Mouse (Mus musculus): Measurements from ENCODE around the gene Trim30c. TPM values are rescaled to one million over a fixed set of nuclear protein-coding genes. Genes with fewer than 3 reads are reported as not detected.
"Not testable (repeated sequence)": the region's sequence is repeated elsewhere in the genome, so short reads cannot be mapped to it uniquely, and the experiment has no call there.

The Trim30c gene
- total and polyA plus RNA-seq, 3 experiments: 0.12 TPM; not detected in 2

- TF ChIP-seq RAD21 (IDR thresholded peaks at IDR 0.05; ENCODE audit: low read depth, low read length): no peak
- no peak for TF ChIP-seq ZC3H11A (IDR thresholded peaks at IDR 0.05; ENCODE audit: low read depth, low read length)
- peak; percentile 34; the same call in 1 of the 2 replicates for TF ChIP-seq CHD2 (IDR thresholded peaks at IDR 0.05; ENCODE audit: low read length)
- TF ChIP-seq BHLHE40 (IDR thresholded peaks at IDR 0.05; ENCODE audit: borderline replicate concordance, low read depth, low read length): peak; percentile 93
- TF ChIP-seq ELF1 (IDR thresholded peaks at IDR 0.05; ENCODE audit: low read depth, low read length): peak; percentile 43; the same call in 1 of the 2 replicates
- no peak for TF ChIP-seq SMC3 (IDR thresholded peaks at IDR 0.05; ENCODE audit: low read depth, low read length)
Measured at GRCm38 (mm10) chr7:104352717-104353599, 47.7 kb downstream of the Trim30c start, which contains the start of gene Trim12c (continued).

- not testable (repeated sequence) for H3K9me3 ChIP-seq (replicated peaks; ENCODE audit: insufficient read depth, low read length); H3K27me3 ChIP-seq (ENCODE audit: control insufficient read depth in 1 of 2, insufficient read depth in 2 of 2, low read length in 2 of 2); H3K9ac ChIP-seq (ENCODE audit: control insufficient read depth, low read depth, low read length, poor library complexity, severe bottlenecking); H3K4me3 ChIP-seq (ENCODE audit: control insufficient read depth in 1 of 2, insufficient read depth in 1 of 2, low read depth in 2 of 2, low read length in 2 of 2); H3K36me3 ChIP-seq (ENCODE audit: control insufficient read depth in 1 of 2, insufficient read depth in 2 of 2, low read length in 2 of 2); H3K79me2 ChIP-seq (ENCODE audit: control insufficient read depth, insufficient read depth, low read length, poor library complexity); H3K4me1 ChIP-seq (ENCODE audit: control insufficient read depth in 1 of 2, insufficient read depth in 2 of 2, low read length in 2 of 2); H3K27ac ChIP-seq (ENCODE audit: control insufficient read depth, low read depth, low read length)
- peak; percentile 54 for DNase-seq (ENCODE audit: low read depth, low spot score)
- TF ChIP-seq EP300 (IDR thresholded peaks at IDR 0.05; ENCODE audit: low read depth in 1 of 2, low read length in 2 of 2) (peak; percentile 17 to 55; a peak in 1 of 4 replicates), GATA1 (IDR thresholded peaks at IDR 0.05; ENCODE audit: low read depth, low read length) (0 out of 2 replicates have a peak, but pooled peaks have one; percentile 21), TCF12 (IDR thresholded peaks at IDR 0.05; ENCODE audit: low read depth, low read length) (peak; percentile 37; the same call in 1 of the 2 replicates), RCOR1 (IDR thresholded peaks at IDR 0.05; ENCODE audit: low read depth, low read length) (0 out of 2 replicates have a peak, but pooled peaks have one; percentile 25), ETS1 (IDR thresholded peaks at IDR 0.05; ENCODE audit: low read depth, low read length) (0 out of 2 replicates have a peak, but pooled peaks have one; percentile 9)
Measured at GRCm38 (mm10) chr7:104348043-104348442, 52.6 kb downstream of the Trim30c start.

GRCm38 (mm10) chr7:104340744-104341143 is 59.9 kb downstream of the Trim30c start:
- not testable (repeated sequence) for H3K27ac ChIP-seq (ENCODE audit: control insufficient read depth, low read depth, low read length); H3K4me3 ChIP-seq (ENCODE audit: control insufficient read depth in 1 of 2, insufficient read depth in 1 of 2, low read depth in 2 of 2, low read length in 2 of 2); H3K9ac ChIP-seq (ENCODE audit: control insufficient read depth, low read depth, low read length, poor library complexity, severe bottlenecking); DNase-seq (ENCODE audit: low read depth, low spot score); H3K79me2 ChIP-seq (ENCODE audit: control insufficient read depth, insufficient read depth, low read length, poor library complexity); H3K36me3 ChIP-seq (ENCODE audit: control insufficient read depth in 1 of 2, insufficient read depth in 2 of 2, low read length in 2 of 2); H3K27me3 ChIP-seq (ENCODE audit: control insufficient read depth in 1 of 2, insufficient read depth in 2 of 2, low read length in 2 of 2); H3K9me3 ChIP-seq (replicated peaks; ENCODE audit: insufficient read depth, low read length); H3K4me1 ChIP-seq (ENCODE audit: control insufficient read depth in 1 of 2, insufficient read depth in 2 of 2, low read length in 2 of 2)

GRCm38 (mm10) chr7:104335547-104335946 is 65.1 kb downstream of the Trim30c start:
- not testable (repeated sequence) for DNase-seq (ENCODE audit: low read depth, low spot score); H3K27me3 ChIP-seq (ENCODE audit: control insufficient read depth in 1 of 2, insufficient read depth in 2 of 2, low read length in 2 of 2); H3K4me3 ChIP-seq (ENCODE audit: control insufficient read depth in 1 of 2, insufficient read depth in 1 of 2, low read depth in 2 of 2, low read length in 2 of 2); H3K36me3 ChIP-seq (ENCODE audit: control insufficient read depth in 1 of 2, insufficient read depth in 2 of 2, low read length in 2 of 2); H3K4me1 ChIP-seq (ENCODE audit: control insufficient read depth in 1 of 2, insufficient read depth in 2 of 2, low read length in 2 of 2); H3K27ac ChIP-seq (ENCODE audit: control insufficient read depth, low read depth, low read length); H3K9ac ChIP-seq (ENCODE audit: control insufficient read depth, low read depth, low read length, poor library complexity, severe bottlenecking); H3K79me2 ChIP-seq (ENCODE audit: control insufficient read depth, insufficient read depth, low read length, poor library complexity); H3K9me3 ChIP-seq (replicated peaks; ENCODE audit: insufficient read depth, low read length)

Other genes with a start within 250 kb of the Trim30c start
- gene Olfm5, start 236.0 kb downstream of the Trim30c start, total RNA-seq (2012; rRNA removed): not detected in 2 replicates
- gene Olfm5, start 236.0 kb downstream of the Trim30c start, polyA plus RNA-seq (2012; ENCODE audit: insufficient read depth in 1 of 2, insufficient read length in 2 of 2, low read depth in 1 of 2, low replicate concordance in 2 of 2, missing spikeins in 1 of 2): not detected
- not detected in 2 replicates for gene Olfr648, start 217.4 kb downstream of the Trim30c start, total RNA-seq (2012; rRNA removed)
- not detected for gene Olfr648, start 217.4 kb downstream of the Trim30c start, polyA plus RNA-seq (2012; ENCODE audit: insufficient read depth in 1 of 2, insufficient read length in 2 of 2, low read depth in 1 of 2, low replicate concordance in 2 of 2, missing spikeins in 1 of 2)
- not detected in 2 replicates for gene Olfr649, start 204.9 kb downstream of the Trim30c start, total RNA-seq (2012; rRNA removed)
- gene Olfr649, start 204.9 kb downstream of the Trim30c start, polyA plus RNA-seq (2012; ENCODE audit: insufficient read depth in 1 of 2, insufficient read length in 2 of 2, low read depth in 1 of 2, low replicate concordance in 2 of 2, missing spikeins in 1 of 2): not detected
- gene Trim6, start 182.0 kb downstream of the Trim30c start, total RNA-seq (2012; rRNA removed): not detected in 2 replicates
- gene Trim6, start 182.0 kb downstream of the Trim30c start, polyA plus RNA-seq (2012; ENCODE audit: insufficient read depth in 1 of 2, insufficient read length in 2 of 2, low read depth in 1 of 2, low replicate concordance in 2 of 2, missing spikeins in 1 of 2): 1 to 10 TPM in 1 of 2 experiments, not detected in 1; 4.1 TPM
- 0.23 and 0.42 TPM in 2 replicates for gene Trim34a, start 156.4 kb downstream of the Trim30c start, total RNA-seq (2012; rRNA removed)
- under 1 TPM in 1 of 2 experiments, not detected in 1; 0.58 TPM for gene Trim34a, start 156.4 kb downstream of the Trim30c start, polyA plus RNA-seq (2012; ENCODE audit: insufficient read depth in 1 of 2, insufficient read length in 2 of 2, low read depth in 1 of 2, low replicate concordance in 2 of 2, missing spikeins in 1 of 2)
- not detected in 2 replicates for gene Trim5, start 112.7 kb downstream of the Trim30c start, total RNA-seq (2012; rRNA removed)
- under 1 TPM in 1 of 2 experiments, not detected in 1; 0.11 TPM for gene Trim5, start 112.7 kb downstream of the Trim30c start, polyA plus RNA-seq (2012; ENCODE audit: insufficient read depth in 1 of 2, insufficient read length in 2 of 2, low read depth in 1 of 2, low replicate concordance in 2 of 2, missing spikeins in 1 of 2)
- not detected in 2 replicates for gene Trim12a, start 85.4 kb downstream of the Trim30c start, total RNA-seq (2012; rRNA removed)
- under 1 TPM in 1 of 2 experiments, not detected in 1; 0.14 TPM for gene Trim12a, start 85.4 kb downstream of the Trim30c start, polyA plus RNA-seq (2012; ENCODE audit: insufficient read depth in 1 of 2, insufficient read length in 2 of 2, low read depth in 1 of 2, low replicate concordance in 2 of 2, missing spikeins in 1 of 2)
- gene Trim34b, start 71.4 kb downstream of the Trim30c start, total RNA-seq (2012; rRNA removed): 0.42 and 0.69 TPM in 2 replicates
- under 1 TPM in 1 of 2 experiments, not detected in 1; 0.74 TPM for gene Trim34b, start 71.4 kb downstream of the Trim30c start, polyA plus RNA-seq (2012; ENCODE audit: insufficient read depth in 1 of 2, insufficient read length in 2 of 2, low read depth in 1 of 2, low replicate concordance in 2 of 2, missing spikeins in 1 of 2)
- gene Trim12c, start 47.5 kb downstream of the Trim30c start, total RNA-seq (2012; rRNA removed): 4.8 and 5.0 TPM in 2 replicates
- 1 to 10 TPM in 1 of 2 experiments, not detected in 1; 6.9 TPM for gene Trim12c, start 47.5 kb downstream of the Trim30c start, polyA plus RNA-seq (2012; ENCODE audit: insufficient read depth in 1 of 2, insufficient read length in 2 of 2, low read depth in 1 of 2, low replicate concordance in 2 of 2, missing spikeins in 1 of 2)
- not detected in 2 replicates for gene Trim30b, start 31.0 kb downstream of the Trim30c start, total RNA-seq (2012; rRNA removed)
- under 1 TPM in 1 of 2 experiments, not detected in 1; 0.04 TPM for gene Trim30b, start 31.0 kb downstream of the Trim30c start, polyA plus RNA-seq (2012; ENCODE audit: insufficient read depth in 1 of 2, insufficient read length in 2 of 2, low read depth in 1 of 2, low replicate concordance in 2 of 2, missing spikeins in 1 of 2)
- 1.1 and 1.7 TPM in 2 replicates for gene Trim30a, start 64.4 kb upstream of the Trim30c start, total RNA-seq (2012; rRNA removed)
- gene Trim30a, start 64.4 kb upstream of the Trim30c start, polyA plus RNA-seq (2012; ENCODE audit: insufficient read depth in 1 of 2, insufficient read length in 2 of 2, low read depth in 1 of 2, low replicate concordance in 2 of 2, missing spikeins in 1 of 2): under 1 TPM in 1 of 2 experiments, not detected in 1; 0.45 TPM
- gene Trim30d, start 107.0 kb upstream of the Trim30c start, total RNA-seq (2012; rRNA removed): not detected in 2 replicates
- not detected for gene Trim30d, start 107.0 kb upstream of the Trim30c start, polyA plus RNA-seq (2012; ENCODE audit: insufficient read depth in 1 of 2, insufficient read length in 2 of 2, low read depth in 1 of 2, low replicate concordance in 2 of 2, missing spikeins in 1 of 2)
- gene Olfr651, start 149.3 kb upstream of the Trim30c start, total RNA-seq (2012; rRNA removed): not detected in 2 replicates
- not detected for gene Olfr651, start 149.3 kb upstream of the Trim30c start, polyA plus RNA-seq (2012; ENCODE audit: insufficient read depth in 1 of 2, insufficient read length in 2 of 2, low read depth in 1 of 2, low replicate concordance in 2 of 2, missing spikeins in 1 of 2)
- not detected in 2 replicates for gene Olfr652, start 160.1 kb upstream of the Trim30c start, total RNA-seq (2012; rRNA removed)
- gene Olfr652, start 160.1 kb upstream of the Trim30c start, polyA plus RNA-seq (2012; ENCODE audit: insufficient read depth in 1 of 2, insufficient read length in 2 of 2, low read depth in 1 of 2, low replicate concordance in 2 of 2, missing spikeins in 1 of 2): not detected
- gene Olfr653, start 176.5 kb upstream of the Trim30c start, total RNA-seq (2012; rRNA removed): not detected in 2 replicates
- gene Olfr653, start 176.5 kb upstream of the Trim30c start, polyA plus RNA-seq (2012; ENCODE audit: insufficient read depth in 1 of 2, insufficient read length in 2 of 2, low read depth in 1 of 2, low replicate concordance in 2 of 2, missing spikeins in 1 of 2): not detected
- not detected in 2 replicates for gene Olfr654, start 186.2 kb upstream of the Trim30c start, total RNA-seq (2012; rRNA removed)
- not detected for gene Olfr654, start 186.2 kb upstream of the Trim30c start, polyA plus RNA-seq (2012; ENCODE audit: insufficient read depth in 1 of 2, insufficient read length in 2 of 2, low read depth in 1 of 2, low replicate concordance in 2 of 2, missing spikeins in 1 of 2)
- gene Olfr655, start 200.9 kb upstream of the Trim30c start, total RNA-seq (2012; rRNA removed): not detected in 2 replicates
- 1 to 10 TPM in 1 of 2 experiments, not detected in 1; 1.3 TPM for gene Olfr655, start 200.9 kb upstream of the Trim30c start, polyA plus RNA-seq (2012; ENCODE audit: insufficient read depth in 1 of 2, insufficient read length in 2 of 2, low read depth in 1 of 2, low replicate concordance in 2 of 2, missing spikeins in 1 of 2)
- gene Olfr656, start 213.1 kb upstream of the Trim30c start, total RNA-seq (2012; rRNA removed): not detected in 2 replicates
- not detected for gene Olfr656, start 213.1 kb upstream of the Trim30c start, polyA plus RNA-seq (2012; ENCODE audit: insufficient read depth in 1 of 2, insufficient read length in 2 of 2, low read depth in 1 of 2, low replicate concordance in 2 of 2, missing spikeins in 1 of 2)
- not detected in 2 replicates for gene Olfr657, start 224.0 kb upstream of the Trim30c start, total RNA-seq (2012; rRNA removed)
- not detected for gene Olfr657, start 224.0 kb upstream of the Trim30c start, polyA plus RNA-seq (2012; ENCODE audit: insufficient read depth in 1 of 2, insufficient read length in 2 of 2, low read depth in 1 of 2, low replicate concordance in 2 of 2, missing spikeins in 1 of 2)
- not detected in 2 replicates for gene Olfr658, start 246.5 kb upstream of the Trim30c start, total RNA-seq (2012; rRNA removed)
- gene Olfr658, start 246.5 kb upstream of the Trim30c start, polyA plus RNA-seq (2012; ENCODE audit: insufficient read depth in 1 of 2, insufficient read length in 2 of 2, low read depth in 1 of 2, low replicate concordance in 2 of 2, missing spikeins in 1 of 2): not detected